Mouse (Mus musculus) brown adipose tissue, adult 24 weeks (tissue): ENCODE results near the gene Olfr53. TPM values are rescaled to one million over a fixed set of nuclear protein-coding genes. Genes with fewer than 3 reads are reported as not detected.
"Not testable (repeated sequence)": the region's sequence is repeated elsewhere in the genome, so short reads cannot be mapped to it uniquely, and the experiment has no call there.

Experiments
- H3K27ac ChIP-seq: fragments of 200-500 bp; replicated peaks from 2 replicates; pipeline ENCODE4 v1.5.1; 2012; ENCODE audit warnings: low read depth, mild to moderate bottlenecking, low read length
- H3K4me1 ChIP-seq: fragments of 200-500 bp; 2 replicates; pipeline ENCODE4 v1.6.1; 2012; ENCODE audit warnings: low read length, mixed read lengths; ENCODE audit not compliant: control insufficient read depth, insufficient read depth, insufficient read length
- H3K4me3 ChIP-seq: fragments of 200-500 bp; 2 replicates; pipeline ENCODE4 v1.5.1; 2012; ENCODE audit warnings: low read depth, mild to moderate bottlenecking, low read length, moderate library complexity; ENCODE audit not compliant: insufficient read depth
- polyA plus RNA-seq: library from polyadenylated mRNA; stranded (reverse); fragments of >200 nt; gene quantifications from 2 replicates; pipeline ENCODE4 v1.2.4, GENCODE M21; 2012; ENCODE audit not compliant: missing spikeins, insufficient read depth, insufficient read length

The Olfr53 gene
- not detected in 2 replicates for polyA plus RNA-seq

DNA sequence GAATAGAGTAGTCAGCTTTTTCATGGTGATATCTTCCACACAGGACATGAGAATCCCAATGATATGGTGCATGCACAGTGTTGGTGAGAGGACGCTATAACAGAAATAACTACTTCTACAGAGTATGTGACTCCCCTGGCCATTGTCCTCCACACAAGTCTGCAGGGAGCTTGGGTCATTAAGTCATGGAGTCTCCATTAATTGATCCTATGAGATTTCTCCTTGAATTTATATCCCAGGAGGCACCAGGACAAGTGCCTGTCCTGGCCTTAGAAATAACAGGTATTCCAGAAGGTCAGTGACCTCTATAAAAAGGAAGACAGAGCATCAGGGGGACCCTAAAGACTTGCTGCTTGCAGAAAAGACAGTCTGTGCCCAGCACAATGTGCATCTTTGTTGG is at the start of gene Olfr53:
Olfr53 (plus strand) TSS at position 301 of the 400 bp plus-strand sequence.
- Histone ChIP-seq H3K4me1 (no peaks in the 10 kb centered on the region), H3K4me3 (no peak within 1 kb of the TSS), H3K27ac (no peak within 1 kb of the TSS)

DNA sequence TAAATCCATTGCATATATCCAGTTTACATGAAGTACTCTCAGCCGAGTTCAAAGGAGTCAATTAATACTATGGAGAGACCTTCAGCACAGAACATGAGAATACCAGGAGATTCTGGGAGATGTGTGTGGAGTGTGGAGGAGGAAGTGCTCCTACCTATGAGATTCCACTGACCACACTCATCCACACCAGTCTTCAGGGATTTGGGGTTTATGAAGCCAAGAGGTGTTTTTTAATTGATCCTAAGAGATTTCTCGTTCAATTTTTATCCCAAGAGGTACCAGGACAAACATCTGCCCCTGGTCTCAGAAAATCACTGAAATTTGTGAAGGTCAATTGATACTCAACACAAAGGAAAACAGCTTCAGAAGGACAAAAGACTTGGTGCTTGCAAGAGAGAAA is 45.3 kb upstream of the Olfr53 start, which contains the start of gene Olfr46:
Olfr46 (plus strand) TSS at position 301 of the 400 bp plus-strand sequence.
- H3K4me1 ChIP-seq, H3K27ac ChIP-seq, H3K4me3 ChIP-seq: not testable (repeated sequence)

DNA sequence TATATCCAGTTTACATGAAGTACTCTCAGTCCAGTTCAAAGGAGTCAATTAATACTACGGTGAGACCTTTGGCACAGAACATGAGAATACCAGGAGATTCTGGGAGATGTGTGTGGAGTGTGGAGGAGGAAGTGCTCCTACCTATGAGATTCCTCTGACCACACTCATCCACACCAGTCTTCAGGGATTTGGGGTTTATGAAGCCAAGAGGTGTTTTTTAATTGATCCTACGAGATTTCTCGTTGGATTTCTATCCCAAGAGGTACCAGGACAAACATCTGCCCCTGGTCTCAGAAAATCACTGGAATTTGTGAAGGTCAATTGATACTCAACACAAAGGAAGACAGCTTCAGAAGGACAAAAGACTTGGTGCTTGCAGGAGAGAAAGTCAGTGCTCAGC is 17.6 kb upstream of the Olfr53 start, which contains the start of gene Olfr61:
Olfr61 (plus strand) TSS at position 301 of the 400 bp plus-strand sequence.
- H3K27ac ChIP-seq, H3K4me1 ChIP-seq, H3K4me3 ChIP-seq: not testable (repeated sequence)

DNA sequence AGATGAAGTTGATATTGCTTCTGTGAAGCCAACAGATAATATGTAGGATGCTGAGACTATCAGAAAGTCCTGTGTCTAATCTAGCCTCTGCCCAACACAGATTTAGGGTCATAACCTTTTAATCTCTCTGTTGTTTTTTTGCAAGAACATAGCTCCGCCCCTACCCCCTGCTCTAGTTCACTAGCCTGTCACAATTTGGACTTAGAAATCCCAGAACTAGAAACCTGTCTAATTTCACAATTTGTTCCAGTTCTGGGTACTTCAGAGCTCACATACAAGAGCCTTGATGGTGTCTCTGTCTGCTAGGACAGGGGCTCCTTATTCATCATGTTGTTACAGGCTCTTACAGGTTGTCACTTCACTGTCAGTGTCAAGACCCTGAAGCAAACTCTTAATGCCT is 15.7 kb upstream of the Olfr53 start:
- Histone ChIP-seq H3K4me1 (no peaks in the 10 kb centered on the region), H3K4me3 (no peak overlapping the region), H3K27ac (no peak overlapping the region)

DNA sequence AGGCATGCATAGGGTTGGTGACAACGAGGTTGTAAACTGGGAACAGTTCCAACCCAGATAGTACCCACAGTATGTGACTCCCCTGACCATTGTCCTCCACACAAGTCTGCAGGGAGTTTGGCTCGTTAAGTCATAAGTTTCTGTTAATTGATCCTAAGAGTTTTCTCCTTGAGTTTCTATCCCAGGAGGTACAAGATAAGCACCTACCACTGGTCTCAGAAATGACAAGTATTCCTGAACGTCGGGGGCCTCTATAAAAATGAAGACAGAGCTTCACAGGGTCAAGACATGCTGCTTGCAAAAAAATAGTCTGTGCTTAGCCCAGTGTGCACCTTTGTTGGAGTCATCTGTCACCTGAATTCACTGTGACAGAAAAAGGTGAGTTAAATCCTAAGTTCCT is 13.4 kb downstream of the Olfr53 start, which contains the start of gene Olfr539:
Olfr539 (plus strand) TSS at position 301 of the 400 bp plus-strand sequence.
- no peak within 1 kb of the TSS for H3K4me3 ChIP-seq
- no peaks in the 10 kb centered on the region for H3K4me1 ChIP-seq
- H3K27ac ChIP-seq, result no peak within 1 kb of the TSS

DNA sequence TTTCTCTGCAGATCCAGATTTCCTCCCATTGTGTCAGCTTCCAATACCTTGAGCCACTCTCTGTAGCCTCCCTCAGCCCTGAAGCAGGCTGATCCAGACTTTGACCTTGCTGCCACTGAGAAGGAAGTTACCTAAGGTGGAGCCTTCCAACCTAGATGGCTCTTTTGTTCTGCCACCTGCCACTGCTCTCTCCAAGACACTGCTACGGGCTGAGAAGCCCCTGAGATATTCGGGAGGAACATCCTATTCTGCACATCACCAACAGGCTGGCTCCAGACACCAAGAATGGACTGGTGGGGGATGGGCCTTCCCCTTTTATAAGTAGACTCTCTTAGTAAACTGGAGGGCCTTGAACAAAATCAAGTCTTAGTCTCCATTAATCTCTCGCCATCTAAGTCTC is 24.4 kb downstream of the Olfr53 start:
- not testable (repeated sequence) for H3K4me3 ChIP-seq, H3K27ac ChIP-seq, H3K4me1 ChIP-seq

DNA sequence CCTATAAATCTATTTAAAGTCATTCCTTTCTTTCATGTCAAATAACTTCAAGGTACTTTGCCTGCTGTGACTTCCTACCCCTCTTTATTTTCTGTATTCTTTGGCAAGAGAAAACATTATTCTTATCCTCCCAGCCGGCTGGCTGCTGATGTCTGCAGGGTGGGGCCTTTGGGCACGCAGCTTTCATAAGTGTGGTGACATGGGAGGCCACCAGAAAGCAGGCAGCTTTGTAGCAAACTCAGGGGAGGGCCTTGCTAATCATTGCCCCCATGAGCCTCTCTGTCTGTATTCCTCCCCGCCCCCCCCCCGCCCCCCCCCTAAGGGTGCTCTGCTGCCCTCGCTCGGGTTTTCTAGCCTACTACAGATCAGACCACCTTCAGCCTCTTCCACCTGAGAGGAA is 29.6 kb downstream of the Olfr53 start:
- Histone ChIP-seq H3K4me3 (no peak overlapping the region), H3K27ac (no peak overlapping the region), H3K4me1 (no peaks in the 10 kb centered on the region)

DNA sequence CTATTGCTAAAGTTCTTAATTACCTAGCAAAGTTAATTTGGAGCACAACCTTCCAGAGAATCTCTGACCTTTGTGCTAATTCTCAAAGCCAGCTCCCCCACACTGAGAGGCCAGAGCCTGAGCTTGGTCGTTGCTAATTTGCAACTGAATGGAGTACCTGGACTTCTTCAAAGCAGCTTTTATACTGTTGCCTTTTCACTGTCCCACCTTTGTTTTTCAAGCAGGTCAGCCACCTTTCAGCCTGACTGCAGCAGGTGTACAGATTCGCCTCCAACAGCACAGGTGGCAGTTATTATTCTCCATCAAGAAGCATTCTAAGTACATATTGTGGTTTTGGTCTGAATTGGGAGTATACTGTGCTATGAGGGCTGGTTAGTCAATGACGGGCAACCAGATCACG is 33.3 kb downstream of the Olfr53 start:
- not testable (repeated sequence) for H3K27ac ChIP-seq, H3K4me3 ChIP-seq, H3K4me1 ChIP-seq

DNA sequence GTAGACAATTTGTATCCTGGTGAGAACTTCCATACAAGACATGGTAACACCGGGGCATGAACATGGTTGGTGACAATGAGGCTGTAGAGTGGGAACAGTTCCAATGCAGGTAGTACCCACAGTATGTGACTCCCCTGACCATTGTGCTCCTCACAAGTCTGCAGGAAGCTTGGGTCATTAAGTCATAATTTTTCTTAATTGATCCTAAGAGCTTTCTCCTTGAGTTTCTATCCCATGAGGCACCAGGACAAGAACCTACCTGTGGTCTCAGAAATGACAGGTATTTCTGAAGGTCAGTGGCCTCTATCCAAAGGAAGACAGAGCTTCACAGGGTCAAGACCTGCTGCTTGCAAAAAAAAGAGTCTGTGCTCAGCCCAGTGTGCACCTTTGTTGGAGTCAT is 35.4 kb downstream of the Olfr53 start, which contains the start of gene Olfr45:
Olfr45 (plus strand) TSS at position 301 of the 400 bp plus-strand sequence.
- no peak within 1 kb of the TSS for H3K4me3 ChIP-seq
- H3K4me1 ChIP-seq, result no peaks in the 10 kb centered on the region
- H3K27ac ChIP-seq, result no peak within 1 kb of the TSS

DNA sequence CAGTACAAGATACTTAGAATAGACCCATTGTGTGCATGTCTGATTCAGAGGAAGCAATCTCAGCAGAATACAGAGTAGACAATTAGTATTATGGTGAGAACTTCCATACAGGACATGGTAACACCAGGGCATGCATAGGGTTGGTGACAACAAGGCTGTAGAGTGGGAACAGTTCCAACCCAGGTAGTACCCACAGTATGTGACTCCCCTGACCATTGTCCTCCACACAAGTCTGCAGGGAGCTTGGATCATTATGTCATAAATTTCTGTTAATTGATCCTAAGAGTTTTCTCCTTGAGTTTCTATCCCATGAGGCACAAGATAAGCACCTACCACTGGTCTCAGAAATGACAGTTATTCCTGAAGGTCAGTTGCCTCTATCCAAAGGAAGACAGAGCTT is 50.7 kb downstream of the Olfr53 start, which contains the start of gene Olfr541:
Olfr541 (plus strand) TSS at position 301 of the 400 bp plus-strand sequence.
- Histone ChIP-seq H3K4me3 (no peak within 1 kb of the TSS), H3K4me1 (no peaks in the 10 kb centered on the region), H3K27ac (no peak within 1 kb of the TSS)

Other genes starting within 250 kb of the Olfr53 start
- not detected in 2 replicates for gene Olfr531, start 243.5 kb upstream of the Olfr53 start, polyA plus RNA-seq
- gene Olfr532, start 224.8 kb upstream of the Olfr53 start, polyA plus RNA-seq, result not detected in 2 replicates
- gene Olfr533, start 183.1 kb upstream of the Olfr53 start, polyA plus RNA-seq, result not detected in 2 replicates
- not detected in 2 replicates for gene Olfr535, start 162.2 kb upstream of the Olfr53 start, polyA plus RNA-seq
- not detected in 2 replicates for gene Olfr536, start 139.1 kb upstream of the Olfr53 start, polyA plus RNA-seq
- gene Olfr538, start 78.6 kb upstream of the Olfr53 start, polyA plus RNA-seq, result not detected in 2 replicates
- not detected in 2 replicates for gene Olfr46, start 45.2 kb upstream of the Olfr53 start, polyA plus RNA-seq
- gene Olfr61, start 17.5 kb upstream of the Olfr53 start, polyA plus RNA-seq, result not detected in 2 replicates
- not detected in 2 replicates for gene Olfr539, start 13.5 kb downstream of the Olfr53 start, polyA plus RNA-seq
- gene Olfr45, start 35.5 kb downstream of the Olfr53 start, polyA plus RNA-seq, result not detected in 2 replicates
- not detected in 2 replicates for gene Olfr541, start 50.8 kb downstream of the Olfr53 start, polyA plus RNA-seq
- gene Cyp2e1, start 117.3 kb downstream of the Olfr53 start, polyA plus RNA-seq, result 52.3 and 66.9 TPM in 2 replicates
- gene Syce1, start 141.4 kb downstream of the Olfr53 start, polyA plus RNA-seq, result 1.0 TPM in 1 of 2 replicates, not detected in the other
- not detected in 2 replicates for gene Zfp941, start 175.7 kb downstream of the Olfr53 start, polyA plus RNA-seq
- gene Urah, start 188.6 kb downstream of the Olfr53 start, polyA plus RNA-seq, result 2.3 TPM in 1 of 2 replicates, not detected in the other
- gene Scgb1c1, start 199.1 kb downstream of the Olfr53 start, polyA plus RNA-seq, result not detected in 2 replicates
- not detected in 2 replicates for gene Odf3, start 201.4 kb downstream of the Olfr53 start, polyA plus RNA-seq
- gene Gm45785, start 209.9 kb downstream of the Olfr53 start, polyA plus RNA-seq, result not detected in 2 replicates
- 14.4 and 15.5 TPM in 2 replicates for gene Ric8a, start 210.5 kb downstream of the Olfr53 start, polyA plus RNA-seq
- 43.9 and 49.2 TPM in 2 replicates for gene Bet1l, start 211.1 kb downstream of the Olfr53 start, polyA plus RNA-seq
- 108 and 110 TPM in 2 replicates for gene Psmd13, start 235.5 kb downstream of the Olfr53 start, polyA plus RNA-seq
- 77.2 and 79.1 TPM in 2 replicates for gene Sirt3, start 235.9 kb downstream of the Olfr53 start, polyA plus RNA-seq